Mouse (Mus musculus) midbrain, postnatal 0 days (tissue): ENCODE measurements around the gene Mapk13. TPM values are rescaled to one million over a fixed set of nuclear protein-coding genes. Genes with fewer than 3 reads are reported as not detected.

Experiments used
- ATAC-seq: fragments of 200-750 bp; cut with Nextera tagmentation; 2 replicates; pipeline ENCODE4 v1.8.0; 2017; ENCODE audit warnings: moderate number of reproducible peaks, mild to moderate bottlenecking, moderate TSS enrichment, moderate library complexity; ENCODE audit not compliant: low FRiP score
- DNase-seq: peaks from one replicate; pipeline ENCODE4 v3.0.0-alpha.2; 2015; ENCODE audit warnings: low spot score
- H3K27ac ChIP-seq: fragments of 300-500 bp; sonication (generic); 2 replicates; pipeline ENCODE4 v1.5.1; 2014; ENCODE audit warnings: low read depth, mild to moderate bottlenecking, low read length, mixed read lengths
- H3K27me3 ChIP-seq: fragments of 300-500 bp; sonication (generic); 2 replicates; pipeline ENCODE4 v1.6.1; 2014; ENCODE audit warnings: low read length, control low read depth, mixed read lengths; ENCODE audit not compliant: insufficient read depth
- H3K36me3 ChIP-seq: fragments of 300-500 bp; sonication (generic); 2 replicates; pipeline ENCODE4 v1.6.1; 2014; ENCODE audit warnings: low read length, control low read depth, mixed read lengths; ENCODE audit not compliant: insufficient read depth
- H3K4me1 ChIP-seq: fragments of 300-500 bp; sonication (generic); 2 replicates; pipeline ENCODE4 v1.6.1; 2014; ENCODE audit warnings: mild to moderate bottlenecking, control low read depth, antibody characterized with exemption, low read length, mixed read lengths; ENCODE audit not compliant: insufficient read depth
- H3K4me2 ChIP-seq: fragments of 300-500 bp; sonication (generic); 2 replicates; pipeline ENCODE4 v1.6.1; 2014; ENCODE audit warnings: low read depth, mild to moderate bottlenecking, low read length, mixed read lengths; ENCODE audit not compliant: poor library complexity, severe bottlenecking
- H3K4me3 ChIP-seq: fragments of 300-500 bp; sonication (generic); 2 replicates; pipeline ENCODE4 v1.5.1; 2014; ENCODE audit warnings: low read depth, mild to moderate bottlenecking, low read length, moderate library complexity
- H3K9ac ChIP-seq: fragments of 300-500 bp; sonication (generic); replicated peaks from 2 replicates; pipeline ENCODE4 v1.6.1; 2014; ENCODE audit warnings: mild to moderate bottlenecking, low read length, moderate library complexity, mixed read lengths; ENCODE audit not compliant: poor library complexity, severe bottlenecking
- H3K9me3 ChIP-seq: fragments of 300-500 bp; sonication (generic); 2 replicates; pipeline ENCODE4 v1.6.1; 2016; ENCODE audit warnings: low read length, control low read depth
- CTCF ChIP-seq: IDR thresholded peaks from 2 replicates; pipeline ENCODE4 v1.5.1; 2016; ENCODE audit warnings: antibody characterized with exemption, mild to moderate bottlenecking
- WGBS: fragments of 180-500 bp; shearing (Covaris S2); extraction: QIAGEN DNeasy Blood & Tissue Kit; methylation state at CpG from one replicate; pipeline ENCODE4 v1.1.7; 2014; 5-methylcytosine and 5-hydroxymethylcytosine counted together
- polyA plus RNA-seq: library from polyadenylated mRNA; unstranded; fragments of >200 nt; fragmentation: Nextera tagmentation; extraction: Ambion mirVana; gene quantifications from 2 replicates; pipeline ENCODE4 v1.2.1, GENCODE M21; 2015
- total RNA-seq: library from RNA; depleted of rRNA; stranded (reverse); fragments of >200 nt; gene quantifications from 2 replicates; pipeline ENCODE4 v1.2.3, GENCODE M21; 2014

Mapk13 gene
- total and polyA plus RNA-seq, 2 experiments from 2014 or later = 0.66 to 1.1 TPM

DNA sequence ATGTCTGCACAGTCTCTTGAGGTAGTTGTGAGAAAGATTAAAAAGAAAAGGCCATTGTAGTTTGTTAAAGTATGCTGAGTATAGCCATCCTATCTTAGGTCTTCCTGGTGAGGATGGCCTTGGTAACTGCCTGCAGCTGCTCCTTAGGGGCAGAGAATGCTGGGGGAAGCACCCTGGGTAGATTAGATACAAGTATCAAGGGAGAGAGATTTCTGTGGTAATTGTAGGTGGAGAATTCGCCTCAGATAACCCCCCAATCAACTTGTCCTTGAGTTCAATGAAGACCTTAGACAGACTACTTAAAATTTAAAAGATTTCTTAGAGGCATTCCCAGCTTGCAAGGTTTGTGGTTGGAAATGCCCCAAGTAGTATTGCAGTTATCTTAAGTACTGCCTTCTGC lies 34.2 kb downstream of the Mapk13 start:
- no peak for TF ChIP-seq CTCF

DNA sequence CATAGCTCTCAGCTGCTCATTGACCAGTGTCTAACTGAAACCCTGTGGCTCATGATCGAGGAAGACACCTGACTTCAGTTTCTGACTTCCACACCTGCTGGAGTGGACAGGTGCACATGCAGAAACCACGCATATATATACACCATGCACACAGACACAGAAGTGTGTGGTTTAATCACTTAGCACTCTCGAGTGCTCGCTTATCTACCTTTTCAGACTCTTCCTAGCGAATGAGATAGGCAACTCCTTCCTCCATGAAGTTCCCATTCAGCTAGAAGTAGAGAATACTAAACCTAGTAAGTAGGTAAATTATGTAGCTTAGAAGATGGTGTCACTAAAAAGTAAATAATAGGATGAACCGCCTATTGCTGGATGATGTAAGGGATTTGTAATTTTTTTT lies 35.9 kb downstream of the Mapk13 start:
- WGBS = 95% methylated on average over 6 of the region's 6 CpGs
- Histone ChIP-seq H3K4me1 (0 out of 2 replicates have a peak, but pooled peaks cover 3% of the 10 kb centered on the region), H3K36me3 (peaks cover 34% of the 10 kb centered on the region), H3K4me2 (no peak overlapping the region), H3K9me3 (no peaks in the 10 kb centered on the region), H3K4me3 (no peak overlapping the region), H3K27me3 (no peaks in the 10 kb centered on the region), H3K27ac (no peak overlapping the region), H3K9ac (no peak overlapping the region)
- DNase-seq (no peak), ATAC-seq (no peak)
- TF ChIP-seq CTCF = no peak

More for the DNA sequence above, 34.2 kb downstream of the Mapk13 start:
- no peak overlapping the region for H3K27ac ChIP-seq
- H3K9me3 ChIP-seq = no peaks in the 10 kb centered on the region
- H3K36me3 ChIP-seq = peaks cover 22% of the 10 kb centered on the region
- 0 out of 2 replicates have a peak, but pooled peaks cover 3% of the 10 kb centered on the region for H3K4me1 ChIP-seq
- DNase-seq (no peak), ATAC-seq (no peak)
- WGBS = 83% methylated on average over 1 of the region's 1 CpGs
- H3K4me3 ChIP-seq = no peak overlapping the region
- H3K4me2 ChIP-seq = no peak overlapping the region
- H3K27me3 ChIP-seq = no peaks in the 10 kb centered on the region
- H3K9ac ChIP-seq = no peak overlapping the region

DNA sequence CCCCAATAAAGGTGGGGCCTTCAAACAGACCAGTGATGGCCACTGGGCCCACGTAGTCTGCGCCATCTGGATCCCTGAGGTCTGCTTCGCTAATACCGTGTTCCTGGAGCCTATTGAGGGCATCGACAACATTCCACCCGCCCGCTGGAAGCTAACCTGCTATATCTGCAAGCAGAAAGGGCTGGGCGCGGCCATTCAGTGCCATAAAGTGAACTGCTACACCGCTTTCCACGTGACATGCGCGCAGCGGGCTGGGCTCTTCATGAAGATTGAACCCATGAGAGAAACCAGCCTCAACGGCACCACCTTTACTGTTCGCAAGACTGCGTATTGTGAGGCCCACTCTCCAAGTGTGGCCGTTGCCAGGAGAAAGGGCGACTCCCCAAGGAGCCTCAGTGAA lies 37.7 kb downstream of the Mapk13 start:
- Histone ChIP-seq H3K4me3 (no peak overlapping the region), H3K9ac (no peak overlapping the region), H3K9me3 (no peaks in the 10 kb centered on the region), H3K4me1 (0 out of 2 replicates have a peak, but pooled peaks cover 3% of the 10 kb centered on the region), H3K27ac (no peak overlapping the region), H3K4me2 (no peak overlapping the region), H3K36me3 (peaks cover 44% of the 10 kb centered on the region), H3K27me3 (no peaks in the 10 kb centered on the region)
- 96% methylated on average over 19 of the region's 19 CpGs for WGBS
- DNase-seq (no peak), ATAC-seq (no peak)
- TF ChIP-seq CTCF = no peak

DNA sequence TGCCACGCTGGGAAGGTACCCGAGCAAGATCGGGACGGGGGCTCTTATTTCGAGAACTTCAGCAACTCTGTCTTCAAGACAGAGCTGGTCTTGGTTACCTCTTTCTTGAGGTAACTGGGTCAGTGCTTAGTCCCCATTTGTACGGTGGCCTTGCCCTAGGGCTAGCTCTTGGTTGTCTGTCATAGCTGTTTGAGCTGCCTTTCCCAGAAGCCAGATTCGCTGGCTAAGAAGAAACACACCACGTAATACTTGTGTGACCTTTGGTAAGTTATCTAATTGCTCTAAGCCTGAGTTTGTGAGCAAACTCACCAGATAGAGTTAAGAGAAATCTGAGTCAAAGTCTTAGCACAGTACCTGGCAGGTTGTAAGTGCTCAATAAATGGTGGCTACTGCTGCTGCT lies 39.6 kb downstream of the Mapk13 start:
- no peaks in the 10 kb centered on the region for H3K4me1 ChIP-seq

DNA sequence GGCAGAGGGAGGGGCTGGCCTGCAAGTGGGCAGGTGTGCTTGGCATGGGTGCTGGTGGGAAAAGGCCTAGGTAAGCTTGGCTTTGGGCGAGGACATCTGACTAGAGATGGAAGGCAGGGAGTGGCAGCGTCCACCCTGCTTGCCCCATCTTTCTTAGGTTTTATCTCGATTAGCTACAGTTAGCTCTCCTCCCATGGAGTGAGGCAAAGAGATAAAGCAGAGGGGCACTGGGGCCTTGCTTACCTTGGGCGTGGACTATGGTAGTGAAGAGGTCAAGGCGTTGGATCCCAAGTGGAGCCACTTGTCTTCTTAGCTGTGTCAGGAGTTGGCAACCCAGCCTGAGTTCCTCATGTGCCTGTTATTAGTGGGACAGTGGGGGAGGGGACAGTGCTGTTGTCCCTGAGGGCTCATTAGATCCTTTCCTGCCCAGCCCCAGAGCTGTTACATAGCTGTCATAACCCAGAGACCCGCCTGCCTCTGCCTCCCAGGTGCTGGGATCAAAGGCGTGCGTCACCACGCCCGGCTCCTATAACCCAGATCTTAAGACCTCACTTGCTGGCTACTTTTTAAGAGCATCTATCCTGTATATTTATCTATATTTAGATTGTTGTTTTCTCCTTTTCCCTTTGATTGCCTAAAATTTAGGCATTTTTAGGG lies 40.2 kb downstream of the Mapk13 start:
- Histone ChIP-seq H3K4me2 (no peak overlapping the region), H3K9me3 (no peaks in the 10 kb centered on the region), H3K9ac (no peak overlapping the region), H3K36me3 (peaks cover 54% of the 10 kb centered on the region), H3K27ac (no peak overlapping the region), H3K4me3 (no peak overlapping the region), H3K27me3 (no peaks in the 10 kb centered on the region), H3K4me1 (no peaks in the 10 kb centered on the region)
- DNase-seq (no peak), ATAC-seq (no peak)
- TF ChIP-seq CTCF = no peak
- 96% methylated on average over 10 of the region's 10 CpGs for WGBS

More for the DNA sequence above, 39.6 kb downstream of the Mapk13 start:
- ATAC-seq = no peak
- Histone ChIP-seq H3K27me3 (no peaks in the 10 kb centered on the region), H3K27ac (no peak overlapping the region), H3K36me3 (peaks cover 51% of the 10 kb centered on the region), H3K4me3 (no peak overlapping the region), H3K9ac (no peak overlapping the region), H3K4me2 (no peak overlapping the region), H3K9me3 (no peaks in the 10 kb centered on the region)
- TF ChIP-seq CTCF = no peak
- WGBS = 98% methylated on average over 8 of the region's 8 CpGs
- DNase-seq = no peak

DNA sequence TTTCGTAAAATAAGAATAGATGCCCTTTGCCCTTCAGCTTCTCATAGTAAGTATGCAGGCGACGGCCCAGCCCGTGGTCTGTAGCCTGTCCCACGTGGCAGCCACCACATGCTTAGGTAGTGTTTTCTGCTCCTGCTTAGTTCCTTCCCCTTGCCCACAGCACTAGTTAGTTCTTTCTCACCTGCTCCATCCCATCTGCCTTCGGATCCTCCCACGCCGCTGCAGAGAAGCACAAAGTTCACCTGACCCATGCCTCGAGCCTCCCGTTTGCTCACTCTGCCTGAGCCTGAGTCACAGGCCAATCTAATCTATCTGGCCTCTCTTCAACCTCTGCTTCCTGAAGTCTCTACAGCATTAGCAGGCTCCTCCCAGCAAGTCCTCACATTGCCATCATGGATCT lies 43.2 kb downstream of the Mapk13 start:
- Histone ChIP-seq H3K9ac (no peak overlapping the region), H3K4me3 (no peak overlapping the region), H3K36me3 (peaks cover 57% of the 10 kb centered on the region), H3K4me2 (no peak overlapping the region), H3K27ac (no peak overlapping the region), H3K4me1 (no peaks in the 10 kb centered on the region), H3K27me3 (no peaks in the 10 kb centered on the region), H3K9me3 (no peaks in the 10 kb centered on the region)
- 94% methylated on average over 10 of the region's 10 CpGs for WGBS
- no peak for ATAC-seq
- TF ChIP-seq CTCF = no peak
- no peak for DNase-seq
